Mouse (Mus musculus): ENCODE results near the gene Hps6.
"Not testable (repeated sequence)": the region's sequence is repeated elsewhere in the genome, so short reads cannot be mapped to it uniquely, and the experiment has no call there.

The Hps6 gene

GRCm38 (mm10) chr19:46003371-46004226 lies at the start of gene Hps6:
Hps6 (plus strand) TSS chr19:46003508.
- peak; percentile 60 to 64 for DNase-seq (ENCODE audit: low spot score in 2 of 2)

- peak; percentile 58 to 61 for DNase-seq (ENCODE audit: low spot score in 2 of 2)
Observed at GRCm38 (mm10) chr19:45956736-45957135, 46.6 kb upstream of the Hps6 start.

GRCm38 (mm10) chr19:45960770-45961169 lies 42.5 kb upstream of the Hps6 start:
- no peak for DNase-seq (ENCODE audit: low spot score in 2 of 2)

- DNase-seq (ENCODE audit: low spot score in 2 of 2): no peak
Observed at GRCm38 (mm10) chr19:45984379-45984778, 18.9 kb upstream of the Hps6 start.

GRCm38 (mm10) chr19:45988238-45988637 lies 15.1 kb upstream of the Hps6 start:
- DNase-seq (ENCODE audit: low spot score in 2 of 2): no peak

- DNase-seq (ENCODE audit: low spot score in 2 of 2): no peak
Observed at GRCm38 (mm10) chr19:45991171-45991570, 12.1 kb upstream of the Hps6 start.

GRCm38 (mm10) chr19:45993441-45993840 lies 9.9 kb upstream of the Hps6 start:
- not testable (repeated sequence) for DNase-seq (ENCODE audit: low spot score in 2 of 2)

GRCm38 (mm10) chr19:45993981-45994737 lies 9.1 kb upstream of the Hps6 start:
- DNase-seq (ENCODE audit: low spot score in 2 of 2): no peak

GRCm38 (mm10) chr19:45997365-45997764 lies 5.9 kb upstream of the Hps6 start:
- no peak for DNase-seq (ENCODE audit: low spot score in 2 of 2)

- DNase-seq (ENCODE audit: low spot score in 2 of 2): peak; percentile 93 to 97
Observed at GRCm38 (mm10) chr19:45997785-45998693, 5.3 kb upstream of the Hps6 start, which contains the start of gene Armh3. Armh3 (minus strand) TSS chr19:45998488.

- no peak for DNase-seq (ENCODE audit: low spot score in 2 of 2)
Observed at GRCm38 (mm10) chr19:45998694-45999217, 4.6 kb upstream of the Hps6 start.

GRCm38 (mm10) chr19:45999378-45999777 lies 3.9 kb upstream of the Hps6 start:
- DNase-seq (ENCODE audit: low spot score in 2 of 2): no peak

- no peak for DNase-seq (ENCODE audit: low spot score in 2 of 2)
Observed at GRCm38 (mm10) chr19:46002279-46002678, 1.0 kb upstream of the Hps6 start.

- no peak for DNase-seq (ENCODE audit: low spot score in 2 of 2)
Observed at GRCm38 (mm10) chr19:46004814-46005466, 1.6 kb downstream of the Hps6 start.

- no peak for DNase-seq (ENCODE audit: low spot score in 2 of 2)
Observed at GRCm38 (mm10) chr19:46005680-46006079, 2.4 kb downstream of the Hps6 start.

GRCm38 (mm10) chr19:46014572-46015178 lies 11.4 kb downstream of the Hps6 start:
- DNase-seq (ENCODE audit: low spot score in 2 of 2): peak; percentile 89 to 92

- no peak for DNase-seq (ENCODE audit: low spot score in 2 of 2)
Observed at GRCm38 (mm10) chr19:46016023-46016422, 12.7 kb downstream of the Hps6 start.

GRCm38 (mm10) chr19:46024959-46025358 lies 21.7 kb downstream of the Hps6 start:
- DNase-seq (ENCODE audit: low spot score in 2 of 2): no peak

- DNase-seq (ENCODE audit: low spot score in 2 of 2): no peak
Observed at GRCm38 (mm10) chr19:46026567-46026966, 23.3 kb downstream of the Hps6 start.

- DNase-seq (ENCODE audit: low spot score in 2 of 2): no peak
Observed at GRCm38 (mm10) chr19:46028747-46029320, 25.5 kb downstream of the Hps6 start.

Data from right cerebral cortex, adult 2 months (tissue).